Mouse (Mus musculus): ENCODE data around the gene Dip2c.

GRCm38 (mm10) chr13:9408983-9409382 is 132.7 kb downstream of the Dip2c start:
- no peak for TF ChIP-seq CTCF (IDR thresholded peaks at IDR 0.05; ENCODE audit: low read depth, low read length)
- TF ChIP-seq GATA1 (IDR thresholded peaks at IDR 0.05; ENCODE audit: borderline replicate concordance, low read length), result no peak
- no peak for TF ChIP-seq GATA2 (IDR thresholded peaks at IDR 0.05; ENCODE audit: borderline replicate concordance, low read depth, low read length)
- TF ChIP-seq TAL1 (conservative IDR thresholded peaks at IDR 0.05; ENCODE audit: low read depth, low read length), result no peak
